ENCODE assay signal across 10 mouse cellular contexts in the genomic region with DNA sequence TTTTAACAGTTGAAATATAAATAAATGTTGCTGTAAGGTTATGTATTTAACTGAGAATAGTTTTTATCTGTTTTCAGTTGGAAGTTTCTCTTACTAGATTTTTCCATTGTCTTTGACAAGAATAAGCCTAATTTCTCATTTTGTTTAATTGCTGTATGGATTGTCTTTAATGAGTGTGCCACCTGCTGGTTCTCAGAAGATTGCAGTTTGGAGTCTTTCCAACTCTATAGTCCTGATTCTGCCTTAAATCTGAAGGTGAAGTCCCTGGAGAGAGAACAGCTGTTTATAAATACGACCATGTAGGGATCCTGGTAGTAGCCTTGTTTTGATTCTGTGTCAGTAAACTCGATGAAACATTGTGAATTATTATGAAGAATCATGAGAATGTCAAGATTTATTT. TPM values are rescaled to one million over a fixed set of nuclear protein-coding genes. Genes with fewer than 3 reads are reported as not detected.
DNase-seq lines count a peak whose midpoint lies in the region; ATAC-seq lines count a peak whose summit lies in the region.
"Had no signal": no experiment of that assay in that cellular context is flagged by ENCODE, and none has a peak within 500 bp of the region (broad histone marks: within the 10 kb centered on the region; RNA-seq: fewer than 3 reads in every experiment).

No protein-coding gene starts in this region.

- H3K9me3 ChIP-seq in kidney, embryonic 14.5 days (ENCODE audit: control insufficient read depth, low read length), result no peaks in the 10 kb centered on the region
- H3K9me3 ChIP-seq: embryonic facial prominence, embryonic 15.5 days; liver, embryonic 15.5 days had no signal

- no peak overlapping the region for H3K4me3 ChIP-seq in kidney, embryonic 14.5 days (ENCODE audit: low read length)
- H3K4me3 ChIP-seq: embryonic facial prominence, embryonic 15.5 days; liver, embryonic 15.5 days had no signal

- H3K27ac ChIP-seq in kidney, embryonic 14.5 days (ENCODE audit: low read depth, low read length), result no peak overlapping the region
- H3K27ac ChIP-seq: embryonic facial prominence, embryonic 15.5 days; liver, embryonic 15.5 days had no signal

- no peak for ATAC-seq in kidney, embryonic 14.5 days (ENCODE audit: low FRiP score, low TSS enrichment)
- ATAC-seq in common myeloid progenitor, adult 5-6 weeks (replicated peaks; ENCODE audit: low read depth, poor library complexity, severe bottlenecking), result peak; percentile 88

- 55% methylated on average over 2 of the region's 2 CpGs for WGBS in kidney, embryonic 14.5 days

- no peaks in the 10 kb centered on the region for H3K4me1 ChIP-seq in kidney, embryonic 14.5 days (ENCODE audit: control insufficient read depth, insufficient read depth, low read length)
- H3K4me1 ChIP-seq: embryonic facial prominence, embryonic 15.5 days had no signal

- no peak overlapping the region for H3K9ac ChIP-seq in kidney, embryonic 14.5 days (ENCODE audit: low read depth, low read length)
- H3K9ac ChIP-seq: embryonic facial prominence, embryonic 15.5 days; liver, embryonic 15.5 days had no signal

- peak; percentile 19 for DNase-seq in kidney, adult 11 months
- DNase-seq in CD4-positive helper T cell, adult 2 months (ENCODE audit: low read depth, low spot score), result peak; percentile 64
- DNase-seq in MN1 (ENCODE audit: low spot score), result peak; percentile 63
- DNase-seq in layer of hippocampus, postnatal 10 days (ENCODE audit: low spot score in 2 of 2), result peak; percentile 15 to 47
- peak; percentile 11 for DNase-seq in right cerebral cortex, postnatal 4 days
- DNase-seq in urinary bladder, adult 18-20 months (ENCODE audit: low spot score in 2 of 2), result no peak

- no peaks in the 10 kb centered on the region for H3K27me3 ChIP-seq in kidney, embryonic 14.5 days (ENCODE audit: control insufficient read depth, insufficient read depth, low read length)
- H3K27me3 ChIP-seq: embryonic facial prominence, embryonic 15.5 days; liver, embryonic 15.5 days had no signal

- H3K36me3 ChIP-seq in kidney, embryonic 14.5 days (ENCODE audit: control insufficient read depth, insufficient read depth, low read length), result no peaks in the 10 kb centered on the region
- H3K36me3 ChIP-seq: liver, embryonic 15.5 days had no signal

- no peak overlapping the region for H3K4me2 ChIP-seq in kidney, embryonic 14.5 days (replicated peaks; ENCODE audit: low read depth, low read length)
- H3K4me2 ChIP-seq: embryonic facial prominence, embryonic 15.5 days; liver, embryonic 15.5 days had no signal

RNA-seq across cellular contexts. Expression of a gene that starts 29.2 kb away (rescaled TPM):
- polyA plus RNA-seq in kidney, embryonic 14.5 days (2014; fragmentation: Nextera tagmentation; extraction: Ambion mirVana), result 36.1 and 53.6 TPM in 2 replicates
- total RNA-seq in common myeloid progenitor, adult 5-6 weeks (2017), result 59.5 and 76.9 TPM in 2 replicates
- 10 to 100 TPM; 62.1 to 67.6 TPM for total RNA-seq in layer of hippocampus, postnatal 10 days (2021)

RNA-seq across cellular contexts. Expression of a gene that starts 36.7 kb away (rescaled TPM):
- 44.2 and 49.6 TPM in 2 replicates for polyA plus RNA-seq in kidney, embryonic 14.5 days (2014; fragmentation: Nextera tagmentation; extraction: Ambion mirVana)
- total RNA-seq in common myeloid progenitor, adult 5-6 weeks (2017), result 187 and 223 TPM in 2 replicates
- 10 to 100 TPM; 72.9 to 77.5 TPM for total RNA-seq in layer of hippocampus, postnatal 10 days (2021)

Comparison
In these comparisons a context has a peak if more than half of its experiments do, and no peak if none do; other contexts are left out.
1. DNase-seq: peak in kidney, adult 11 months (single experiment), CD4-positive helper T cell, adult 2 months (single experiment), MN1 (single experiment), layer of hippocampus, postnatal 10 days (2 of 2) and right cerebral cortex, postnatal 4 days (single experiment); none in urinary bladder, adult 18-20 months (0 of 2).